Mouse (Mus musculus): ENCODE measurements around the gene Psmg3. TPM values are rescaled to one million over a fixed set of nuclear protein-coding genes. Genes with fewer than 3 reads are reported as not detected.

Psmg3 gene
- total and polyA plus RNA-seq, 2 experiments from 2014 or later = 26.9 to 63.9 TPM

- Histone ChIP-seq H3K36me3 (ENCODE audit: insufficient read depth) (peaks cover 15% of the 10 kb centered on the region), H3K4me2 (ENCODE audit: low read depth) (peak overlapping the region; percentile 90; the same call in 1 of the 2 replicates), H3K9ac (0 out of 2 replicates have a peak overlapping the region, but pooled peaks have one; percentile 62), H3K9me3 (ENCODE audit: low read length) (no peaks in the 10 kb centered on the region), H3K4me3 (ENCODE audit: low read depth, low read length) (no peak overlapping the region), H3K27ac (ENCODE audit: low read depth, low read length) (peak overlapping the region; percentile 92; the same call in 1 of the 2 replicates), H3K27me3 (ENCODE audit: insufficient read depth, low read length) (no peaks in the 10 kb centered on the region), H3K4me1 (ENCODE audit: insufficient read depth) (peaks cover 20% of the 10 kb centered on the region)
- ATAC-seq = no peak
- DNase-seq = no peak
- 88% methylated on average over 9 of the region's 9 CpGs for WGBS
- TF ChIP-seq CTCF (IDR thresholded peaks at IDR 0.05; ENCODE audit: low read depth) = no peak
Measured at GRCm38 (mm10) chr5:139799041-139799440, 27.6 kb downstream of the Psmg3 start.

DNA sequence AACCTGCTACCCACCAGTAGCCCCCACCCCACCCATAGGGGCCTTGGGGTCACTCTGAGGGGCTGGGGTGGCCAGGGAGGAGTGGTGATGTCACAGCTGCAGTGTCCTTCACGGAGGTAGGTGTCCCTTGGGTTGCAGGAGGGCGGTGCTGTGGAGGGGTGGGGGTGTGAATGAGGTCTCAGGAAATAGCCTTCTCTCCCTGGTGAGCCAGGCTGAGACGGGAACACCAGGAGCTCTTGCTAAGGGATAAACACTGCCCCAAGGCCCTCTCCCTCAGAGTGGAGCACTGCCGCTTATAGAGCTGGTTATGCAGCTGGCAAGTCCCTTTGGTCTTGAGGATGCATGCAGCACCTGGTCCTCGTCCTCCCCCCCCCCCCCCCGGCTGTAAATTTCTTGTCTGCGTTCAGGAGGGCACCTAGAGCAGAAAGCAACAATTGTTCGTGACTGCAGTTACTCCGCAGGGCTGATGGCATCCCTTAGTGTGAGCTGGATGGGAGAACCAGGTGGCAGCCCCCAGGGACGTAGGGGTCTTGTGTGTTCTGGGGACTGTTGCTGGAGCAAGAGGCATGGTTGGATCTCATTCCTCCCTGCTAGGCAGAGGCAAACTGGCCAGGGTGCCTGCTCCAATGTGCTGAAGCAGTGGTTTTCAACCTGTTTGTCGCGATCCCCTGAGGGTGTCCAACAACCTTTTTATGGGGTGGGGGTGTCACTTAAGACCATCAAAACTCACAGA, 28.4 kb downstream of the Psmg3 start:
- WGBS = 29% methylated on average over 11 of the region's 12 CpGs
- Histone ChIP-seq H3K9ac (peak overlapping the region; percentile 62), H3K4me3 (ENCODE audit: low read depth, low read length) (peak overlapping the region; percentile 41), H3K27ac (ENCODE audit: low read depth, low read length) (peak overlapping the region; percentile 92), H3K4me1 (ENCODE audit: insufficient read depth) (peaks cover 20% of the 10 kb centered on the region), H3K9me3 (ENCODE audit: low read length) (no peaks in the 10 kb centered on the region), H3K36me3 (ENCODE audit: insufficient read depth) (peaks cover 15% of the 10 kb centered on the region), H3K4me2 (ENCODE audit: low read depth) (peak overlapping the region; percentile 90), H3K27me3 (ENCODE audit: insufficient read depth, low read length) (no peaks in the 10 kb centered on the region)
- peak; percentile 50 for ATAC-seq
- peak; percentile 24 for DNase-seq
- TF ChIP-seq CTCF (IDR thresholded peaks at IDR 0.05; ENCODE audit: low read depth) = no peak

DNA sequence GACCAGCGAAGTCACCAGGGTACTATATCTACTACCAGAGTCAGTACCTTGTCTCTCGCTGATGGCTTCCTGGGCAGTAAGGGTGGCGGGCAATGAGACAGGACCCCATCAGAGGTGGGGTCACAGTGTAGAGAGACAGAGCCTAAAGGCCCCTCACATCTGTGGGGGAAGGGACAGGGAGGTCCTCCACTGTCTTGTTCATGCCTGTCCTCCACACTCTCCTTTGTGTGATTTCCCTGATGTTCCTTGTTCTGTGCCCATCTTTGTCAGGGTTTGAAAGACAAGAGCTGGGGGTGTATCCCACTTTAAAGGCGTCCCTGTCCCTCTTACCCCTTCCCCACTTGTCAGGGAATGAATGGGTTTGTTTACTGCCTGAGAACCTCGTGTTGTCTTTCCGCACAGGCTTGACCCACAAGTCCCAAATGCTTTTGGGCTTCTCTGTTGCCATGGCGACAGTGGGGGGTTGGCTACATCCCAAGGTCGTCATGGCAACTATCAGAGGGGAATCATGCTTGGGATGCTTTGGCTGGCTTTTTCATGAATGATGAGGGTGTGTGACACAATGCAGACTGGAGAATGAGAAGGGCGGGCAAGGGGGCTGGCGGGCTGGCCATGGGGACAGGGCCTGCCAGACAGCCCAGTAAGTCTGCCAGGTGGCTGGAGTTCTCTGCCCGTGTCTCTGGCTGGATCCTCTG, 29.1 kb downstream of the Psmg3 start:
- Histone ChIP-seq H3K9ac (peak overlapping the region; percentile 62), H3K27ac (ENCODE audit: low read depth, low read length) (peak overlapping the region; percentile 92), H3K9me3 (ENCODE audit: low read length) (no peaks in the 10 kb centered on the region), H3K36me3 (ENCODE audit: insufficient read depth) (peaks cover 15% of the 10 kb centered on the region), H3K4me1 (ENCODE audit: insufficient read depth) (peaks cover 22% of the 10 kb centered on the region), H3K27me3 (ENCODE audit: insufficient read depth, low read length) (no peaks in the 10 kb centered on the region), H3K4me3 (ENCODE audit: low read depth, low read length) (peak overlapping the region; percentile 41), H3K4me2 (ENCODE audit: low read depth) (peak overlapping the region; percentile 90)
- 14% methylated on average over 11 of the region's 11 CpGs for WGBS
- no peak for TF ChIP-seq CTCF (IDR thresholded peaks at IDR 0.05; ENCODE audit: low read depth)
- DNase-seq = peak; percentile 97
- peak; percentile 93 for ATAC-seq

GRCm38 (mm10) chr5:139796900-139797299, 29.8 kb downstream of the Psmg3 start:
- peak; percentile 41 for DNase-seq
- no peak for TF ChIP-seq CTCF (IDR thresholded peaks at IDR 0.05; ENCODE audit: low read depth)
- WGBS = 16% methylated on average over 13 of the region's 13 CpGs

GRCm38 (mm10) chr5:139796001-139796620, 30.6 kb downstream of the Psmg3 start:
- DNase-seq (no peak), ATAC-seq (no peak)
- Histone ChIP-seq H3K9me3 (ENCODE audit: low read length) (no peaks in the 10 kb centered on the region), H3K36me3 (ENCODE audit: insufficient read depth) (peaks cover 14% of the 10 kb centered on the region), H3K4me3 (ENCODE audit: low read depth, low read length) (no peak overlapping the region), H3K27ac (ENCODE audit: low read depth, low read length) (no peak overlapping the region), H3K4me1 (ENCODE audit: insufficient read depth) (peaks cover 30% of the 10 kb centered on the region), H3K27me3 (ENCODE audit: insufficient read depth, low read length) (no peaks in the 10 kb centered on the region), H3K9ac (no peak overlapping the region), H3K4me2 (ENCODE audit: low read depth) (no peak overlapping the region)
- WGBS = 74% methylated on average over 9 of the region's 9 CpGs
- no peak for TF ChIP-seq CTCF (IDR thresholded peaks at IDR 0.05; ENCODE audit: low read depth)

More at GRCm38 (mm10) chr5:139796900-139797299, 29.8 kb downstream of the Psmg3 start:
- Histone ChIP-seq H3K27me3 (ENCODE audit: insufficient read depth, low read length) (no peaks in the 10 kb centered on the region), H3K4me3 (ENCODE audit: low read depth, low read length) (no peak overlapping the region), H3K4me1 (ENCODE audit: insufficient read depth) (peaks cover 29% of the 10 kb centered on the region), H3K27ac (ENCODE audit: low read depth, low read length) (peak overlapping the region; percentile 59), H3K9me3 (ENCODE audit: low read length) (no peaks in the 10 kb centered on the region), H3K36me3 (ENCODE audit: insufficient read depth) (peaks cover 15% of the 10 kb centered on the region), H3K9ac (no peak overlapping the region), H3K4me2 (ENCODE audit: low read depth) (peak overlapping the region; percentile 90)
- peak; percentile 21 for ATAC-seq

DNA sequence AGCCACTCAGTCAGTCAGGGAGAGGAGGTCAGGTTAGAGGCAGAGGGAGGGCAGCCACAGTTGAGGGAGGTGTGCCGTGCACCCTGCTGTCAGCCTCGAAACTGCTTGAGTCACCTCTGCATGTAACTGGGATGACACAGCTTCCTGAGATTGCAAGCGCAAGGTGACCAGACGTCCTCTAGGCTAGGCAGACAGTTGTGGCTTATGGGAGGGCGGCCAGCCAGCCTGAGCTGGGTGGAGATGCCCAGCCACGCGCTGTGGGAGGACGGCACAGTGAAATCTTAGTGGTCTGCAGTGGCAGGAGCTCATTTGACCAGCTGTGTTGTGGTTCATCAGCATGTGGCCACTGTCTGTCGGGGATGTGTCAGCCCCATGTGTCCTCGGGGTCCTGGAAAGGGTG, 31.7 kb downstream of the Psmg3 start:
- no peak for TF ChIP-seq CTCF (IDR thresholded peaks at IDR 0.05; ENCODE audit: low read depth)
- Histone ChIP-seq H3K4me1 (ENCODE audit: insufficient read depth) (peaks cover 30% of the 10 kb centered on the region), H3K27ac (ENCODE audit: low read depth, low read length) (no peak overlapping the region), H3K36me3 (ENCODE audit: insufficient read depth) (peaks cover 2% of the 10 kb centered on the region; the same call in 1 of the 2 replicates), H3K4me3 (ENCODE audit: low read depth, low read length) (no peak overlapping the region), H3K9me3 (ENCODE audit: low read length) (no peaks in the 10 kb centered on the region), H3K4me2 (ENCODE audit: low read depth) (no peak overlapping the region), H3K27me3 (ENCODE audit: insufficient read depth, low read length) (no peaks in the 10 kb centered on the region), H3K9ac (no peak overlapping the region)
- ATAC-seq (no peak), DNase-seq (no peak)
- 66% methylated on average over 10 of the region's 10 CpGs for WGBS

Measured in forebrain, postnatal 0 days (tissue).